Mouse (Mus musculus) embryonic fibroblast, embryonic 13.5 days (primary cell): ENCODE measurements around the gene Pola2. TPM values are rescaled to one million over a fixed set of nuclear protein-coding genes. Genes with fewer than 3 reads are reported as not detected.

Experiments
- H3K27ac ChIP-seq: 2 replicates; pipeline ENCODE4 v1.5.1; 2012; ENCODE audit warnings: low read length, control low read depth, inconsistent platforms; ENCODE audit not compliant: insufficient read depth
- H3K4me1 ChIP-seq: 2 replicates; pipeline ENCODE4 v1.6.1; 2011; ENCODE audit warnings: low read length; ENCODE audit not compliant: control insufficient read depth, insufficient read depth
- H3K4me3 ChIP-seq: 2 replicates; pipeline ENCODE4 v1.5.1; 2011; ENCODE audit warnings: mild to moderate bottlenecking, control low read depth, low read length; ENCODE audit not compliant: insufficient read depth
- POLR2A ChIP-seq: IDR thresholded peaks from 2 replicates; pipeline ENCODE4 v1.6.1; 2011; ENCODE audit warnings: low read depth, mild to moderate bottlenecking, control low read depth, low read length, moderate library complexity
- polyA plus RNA-seq: library from polyadenylated mRNA; stranded (reverse); fragments of >200 nt; gene quantifications from 2 replicates; pipeline ENCODE4 v1.2.4, GENCODE M21; 2011; ENCODE audit warnings: low read depth; ENCODE audit not compliant: missing spikeins, insufficient read length

The Pola2 gene
- polyA plus RNA-seq, 1 experiment = 29.7 TPM

DNA sequence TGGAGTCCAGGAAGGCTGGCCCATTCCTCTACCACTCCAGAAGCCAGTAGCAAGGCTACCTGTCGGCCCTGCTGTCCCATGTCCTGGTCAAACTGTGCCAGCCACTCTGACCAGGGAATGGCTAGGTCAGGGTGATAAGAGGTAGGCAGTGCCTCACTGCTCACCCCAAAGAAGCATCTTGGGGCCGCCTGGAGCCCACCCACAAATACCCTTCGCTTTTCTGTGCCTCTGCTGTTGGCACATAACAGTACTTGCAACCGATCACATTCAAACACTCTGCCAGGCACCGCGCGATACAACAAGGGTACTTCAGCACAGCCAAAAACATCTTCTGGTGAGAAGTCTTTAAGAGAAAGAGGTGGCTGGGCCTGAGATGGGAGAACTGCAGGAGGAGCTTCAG, 71.7 kb downstream of the Pola2 start:
- Histone ChIP-seq H3K27ac (no peak overlapping the region), H3K4me1 (peaks cover 3% of the 10 kb centered on the region; the same call in 1 of the 2 replicates), H3K4me3 (no peak overlapping the region)
- TF ChIP-seq POLR2A = no peak

- H3K4me3 ChIP-seq = no peak overlapping the region
- H3K27ac ChIP-seq = no peak overlapping the region
- H3K4me1 ChIP-seq = peaks cover 3% of the 10 kb centered on the region; the same call in 1 of the 2 replicates
- no peak for TF ChIP-seq POLR2A
Measured at GRCm38 (mm10) chr19:5891521-5892258, 72.3 kb downstream of the Pola2 start.

Other genes with a start within 250 kb of the Pola2 start
- 62.8 and 86.1 TPM in 2 replicates for gene Ehbp1l1, start 237.9 kb downstream of the Pola2 start, polyA plus RNA-seq
- gene Fam89b, start 234.5 kb downstream of the Pola2 start, polyA plus RNA-seq = 51.3 and 54.8 TPM in 2 replicates
- 119 and 136 TPM in 2 replicates for gene Ltbp3, start 223.3 kb downstream of the Pola2 start, polyA plus RNA-seq
- 78.4 and 83.1 TPM in 2 replicates for gene Scyl1, start 192.8 kb downstream of the Pola2 start, polyA plus RNA-seq
- 24.9 and 35.7 TPM in 2 replicates for gene Frmd8, start 88.9 kb downstream of the Pola2 start, polyA plus RNA-seq
- gene Slc25a45, start 86.4 kb downstream of the Pola2 start, polyA plus RNA-seq = 1.3 and 3.5 TPM in 2 replicates
- gene Tigd3, start 70.1 kb downstream of the Pola2 start, polyA plus RNA-seq = 0.60 and 1.5 TPM in 2 replicates
- 94.7 and 135 TPM in 2 replicates for gene Dpf2, start 51.2 kb downstream of the Pola2 start, polyA plus RNA-seq
- 10.4 and 12.1 TPM in 2 replicates for gene Cdc42ep2, start 39.4 kb downstream of the Pola2 start, polyA plus RNA-seq
- not detected in 2 replicates for gene Slc22a20, start 21.9 kb upstream of the Pola2 start, polyA plus RNA-seq
- 46.5 and 57.1 TPM in 2 replicates for gene Capn1, start 51.7 kb upstream of the Pola2 start, polyA plus RNA-seq
- 36.8 and 40.3 TPM in 2 replicates for gene Syvn1, start 82.4 kb upstream of the Pola2 start, polyA plus RNA-seq
- 24.0 and 25.7 TPM in 2 replicates for gene Mrpl49, start 93.6 kb upstream of the Pola2 start, polyA plus RNA-seq
- gene Fau, start 93.6 kb upstream of the Pola2 start, polyA plus RNA-seq = 1,065 and 1,194 TPM in 2 replicates
- gene Znhit2, start 97.0 kb upstream of the Pola2 start, polyA plus RNA-seq = 8.9 and 9.9 TPM in 2 replicates
- gene Tm7sf2, start 104.2 kb upstream of the Pola2 start, polyA plus RNA-seq = 18.5 and 20.7 TPM in 2 replicates
- 23.2 and 23.5 TPM in 2 replicates for gene Vps51, start 113.0 kb upstream of the Pola2 start, polyA plus RNA-seq
- not detected in 2 replicates for gene Tmem262, start 115.8 kb upstream of the Pola2 start, polyA plus RNA-seq
- gene Gm28374, start 118.1 kb upstream of the Pola2 start, polyA plus RNA-seq = 1.6 TPM in 1 of 2 replicates, not detected in the other
- 43.0 and 59.0 TPM in 2 replicates for gene Zfpl1, start 120.8 kb upstream of the Pola2 start, polyA plus RNA-seq
- gene Cdca5, start 120.8 kb upstream of the Pola2 start, polyA plus RNA-seq = 9.4 and 12.9 TPM in 2 replicates
- gene AC131692.1, start 130.2 kb upstream of the Pola2 start, polyA plus RNA-seq = 0.58 and 0.68 TPM in 2 replicates
- gene Naaladl1, start 141.6 kb upstream of the Pola2 start, polyA plus RNA-seq = 0.45 and 0.61 TPM in 2 replicates
- 13.7 and 16.2 TPM in 2 replicates for gene Sac3d1, start 154.4 kb upstream of the Pola2 start, polyA plus RNA-seq
- gene Snx15, start 164.1 kb upstream of the Pola2 start, polyA plus RNA-seq = 19.5 and 22.6 TPM in 2 replicates
- gene Batf2, start 176.8 kb upstream of the Pola2 start, polyA plus RNA-seq = not detected in 2 replicates
- 56.2 and 57.6 TPM in 2 replicates for gene Arl2, start 177.3 kb upstream of the Pola2 start, polyA plus RNA-seq
- not detected in 2 replicates for gene Majin, start 220.2 kb upstream of the Pola2 start, polyA plus RNA-seq